Mouse (Mus musculus) spleen, postnatal 4 days (tissue): ENCODE results near the gene Pop5.

ENCODE experiments used
- DNase-seq, 2 experiments: peaks; one replicate each; pipeline ENCODE4 v3.0.0; 2022; ENCODE audit warnings: low spot score in 2 of 2

Pop5 gene

GRCm38 (mm10) chr5:115235786-115236263, at the start of gene Pop5:
Gene Pop5, plus strand, starts transcription at chr5:115235836.
- DNase-seq = peak; percentile 89 to 97

GRCm38 (mm10) chr5:115186371-115187073, 49.1 kb upstream of the Pop5 start:
- DNase-seq = no peak

- DNase-seq = peak; percentile 85 to 96
These were observed 48.2 kb upstream of the Pop5 start for GRCm38 (mm10) chr5:115187188-115188131.

GRCm38 (mm10) chr5:115188824-115189223, 46.8 kb upstream of the Pop5 start:
- DNase-seq = peak; percentile 38 to 78

GRCm38 (mm10) chr5:115190081-115190480, 45.6 kb upstream of the Pop5 start:
- no peak for DNase-seq

GRCm38 (mm10) chr5:115191880-115192827, 43.5 kb upstream of the Pop5 start:
- no peak for DNase-seq

- no peak for DNase-seq
These were observed 42.8 kb upstream of the Pop5 start for GRCm38 (mm10) chr5:115192828-115193195.

GRCm38 (mm10) chr5:115193226-115193625, 42.4 kb upstream of the Pop5 start:
- DNase-seq = peak; percentile 40 to 78

- peak; percentile 44 to 74 for DNase-seq
These were observed 41.7 kb upstream of the Pop5 start, which contains the start of gene Cabp1 for GRCm38 (mm10) chr5:115193669-115194625. Gene Cabp1, minus strand, starts transcription at chr5:115194381.

- DNase-seq = no peak
These were observed 40.9 kb upstream of the Pop5 start for GRCm38 (mm10) chr5:115194626-115195221.

GRCm38 (mm10) chr5:115203735-115204561, 31.7 kb upstream of the Pop5 start:
- no peak for DNase-seq

- no peak for DNase-seq
These were observed 30.9 kb upstream of the Pop5 start for GRCm38 (mm10) chr5:115204562-115205311.

GRCm38 (mm10) chr5:115207244-115207643, 28.4 kb upstream of the Pop5 start:
- no peak for DNase-seq

GRCm38 (mm10) chr5:115207892-115208291, 27.7 kb upstream of the Pop5 start:
- no peak for DNase-seq

- DNase-seq = no peak
These were observed 27.0 kb upstream of the Pop5 start for GRCm38 (mm10) chr5:115208601-115209000.

- DNase-seq = peak; percentile 47 to 80
These were observed 25.3 kb upstream of the Pop5 start for GRCm38 (mm10) chr5:115210380-115210779.

- no peak for DNase-seq
These were observed 23.2 kb upstream of the Pop5 start for GRCm38 (mm10) chr5:115212451-115212850.

- DNase-seq = no peak
These were observed 22.8 kb upstream of the Pop5 start for GRCm38 (mm10) chr5:115212861-115213260.
